Mouse (Mus musculus) frontal cortex, postnatal 25 days (tissue): ENCODE measurements around the gene Cct3.
"Not testable (repeated sequence)": the region's sequence is repeated elsewhere in the genome, so short reads cannot be mapped to it uniquely, and the experiment has no call there.

Experiments used
- DNase-seq, 2 experiments: peaks; one replicate each; pipeline ENCODE4 v3.0.0; 2022; ENCODE audit warnings: low spot score in 2 of 2

Gene Cct3

DNA sequence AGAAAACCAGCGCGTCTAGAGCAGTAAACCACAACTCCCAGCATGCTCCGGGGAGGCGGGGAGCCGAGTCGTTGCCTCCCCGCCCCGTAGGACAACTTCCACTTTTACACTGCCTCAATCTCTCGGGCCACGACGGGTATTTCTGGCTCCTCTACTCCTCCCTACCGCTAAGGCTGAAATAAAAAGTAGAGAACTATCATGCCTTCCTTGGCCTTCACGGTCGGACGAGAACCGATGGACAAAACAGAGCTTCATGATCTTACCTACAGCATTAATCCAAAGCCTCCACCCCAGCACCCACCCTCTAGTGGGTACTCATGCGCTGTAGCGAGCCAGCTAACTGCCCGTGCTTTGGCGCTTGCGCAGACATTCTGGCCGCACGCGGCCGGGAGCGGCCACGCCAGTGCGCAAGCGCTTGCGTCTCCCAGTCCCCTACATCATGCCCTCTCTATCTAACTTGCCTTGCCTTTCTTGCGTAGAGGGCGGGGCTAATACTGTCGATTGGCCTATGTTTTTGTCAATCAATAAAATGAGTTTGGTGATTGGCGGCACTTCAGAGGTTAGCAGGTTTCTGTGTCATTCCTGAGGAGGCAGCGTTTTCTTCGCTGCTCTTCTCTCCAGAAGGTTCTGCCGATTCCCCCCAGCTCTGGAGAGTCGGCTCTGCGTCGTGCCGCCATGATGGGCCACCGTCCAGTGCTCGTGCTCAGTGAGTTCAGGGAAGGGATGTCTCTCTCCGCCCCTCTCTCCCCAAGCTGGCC is at the start of gene Cct3, which contains the start of gene Tsacc:
Gene Cct3 (plus strand): TSS at position 556 of the 758 bp plus-strand sequence.
Gene Tsacc (minus strand): TSS at position 439 of the 758 bp plus-strand sequence.
- peak; percentile 82 to 91 for DNase-seq

- no peak for DNase-seq
Observed at GRCm38 (mm10) chr3:88247666-88248065, 49.2 kb upstream of the Cct3 start.

- no peak for DNase-seq
Observed at GRCm38 (mm10) chr3:88248406-88248805, 48.5 kb upstream of the Cct3 start.

DNA sequence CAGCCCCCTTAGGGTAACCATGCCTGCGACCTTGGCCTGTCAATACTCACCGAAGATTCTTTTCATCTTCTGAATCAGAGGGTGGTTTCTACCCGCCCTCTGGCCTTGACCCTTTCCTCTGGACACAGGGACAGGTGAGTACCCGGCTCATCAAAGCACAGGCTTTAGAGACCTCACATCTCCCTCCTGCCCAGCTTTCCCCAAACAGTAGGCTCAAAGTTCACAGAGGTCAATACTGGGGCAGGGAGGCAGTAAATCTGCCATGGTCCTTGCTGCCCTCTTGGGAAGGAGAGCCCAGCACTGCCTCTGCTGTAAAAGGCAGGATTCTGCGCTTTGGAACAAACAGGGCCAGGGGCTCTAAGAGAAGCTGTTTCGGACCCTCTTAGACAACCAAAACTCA is 44.2 kb upstream of the Cct3 start:
- no peak for DNase-seq

DNA sequence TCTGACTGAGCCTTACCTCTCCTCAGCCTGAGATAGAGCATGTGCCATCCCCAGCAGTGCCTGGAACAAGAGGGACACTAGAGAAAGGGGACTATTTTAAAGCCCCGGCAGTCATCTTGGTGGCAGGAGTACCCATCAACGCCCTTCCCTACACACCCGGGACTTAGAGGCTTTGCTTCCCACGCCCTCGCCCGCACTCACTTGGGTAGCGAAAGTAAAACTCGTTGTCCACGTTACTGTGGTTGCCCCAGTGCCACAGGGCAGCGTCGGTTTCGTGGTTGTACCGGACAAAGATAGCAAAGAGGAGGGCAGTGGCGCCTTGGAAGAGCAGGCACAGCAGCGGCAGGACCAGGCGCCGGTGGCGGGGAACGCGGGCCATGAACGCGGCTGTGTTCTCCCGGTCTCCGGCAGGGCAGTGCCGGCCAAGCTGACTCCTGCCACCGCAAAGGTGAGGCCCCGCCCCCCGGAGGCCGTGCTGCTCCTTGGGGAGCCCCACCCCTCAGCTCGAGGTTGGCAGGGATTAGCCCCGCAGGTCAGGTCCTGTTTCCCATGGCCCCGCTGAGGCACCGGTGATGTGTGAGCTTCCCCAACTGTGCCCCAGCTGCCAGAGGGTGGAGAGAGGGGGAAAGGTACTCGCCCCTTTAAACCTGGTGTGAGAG is 42.5 kb upstream of the Cct3 start, which contains the start of gene Rhbg:
Gene Rhbg (minus strand): TSS at position 442 of the 659 bp plus-strand sequence.
- DNase-seq = no peak

DNA sequence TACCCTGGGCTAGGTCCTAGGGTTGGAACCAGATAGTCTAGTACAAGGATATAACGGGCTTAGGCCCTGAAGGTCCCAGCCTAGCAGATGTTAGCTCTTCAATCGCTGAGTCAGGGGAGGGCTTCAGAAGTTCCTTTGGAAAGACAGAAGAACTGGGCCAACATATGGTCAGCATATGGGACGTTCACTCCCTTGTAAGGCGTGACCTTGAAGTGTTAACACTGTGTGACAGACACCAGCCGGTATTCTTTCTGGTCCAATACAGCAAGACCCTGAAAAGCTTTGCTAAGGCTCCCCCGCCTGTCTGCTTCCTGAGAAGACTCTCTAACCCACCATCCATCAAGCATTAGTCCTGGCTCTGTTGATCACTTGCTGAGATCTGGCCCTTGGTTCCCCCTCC is 41.0 kb upstream of the Cct3 start:
- DNase-seq = no peak

- no peak for DNase-seq
Observed at GRCm38 (mm10) chr3:88256382-88256781, 40.5 kb upstream of the Cct3 start.

GRCm38 (mm10) chr3:88262346-88262745 is 34.6 kb upstream of the Cct3 start:
- no peak for DNase-seq

DNA sequence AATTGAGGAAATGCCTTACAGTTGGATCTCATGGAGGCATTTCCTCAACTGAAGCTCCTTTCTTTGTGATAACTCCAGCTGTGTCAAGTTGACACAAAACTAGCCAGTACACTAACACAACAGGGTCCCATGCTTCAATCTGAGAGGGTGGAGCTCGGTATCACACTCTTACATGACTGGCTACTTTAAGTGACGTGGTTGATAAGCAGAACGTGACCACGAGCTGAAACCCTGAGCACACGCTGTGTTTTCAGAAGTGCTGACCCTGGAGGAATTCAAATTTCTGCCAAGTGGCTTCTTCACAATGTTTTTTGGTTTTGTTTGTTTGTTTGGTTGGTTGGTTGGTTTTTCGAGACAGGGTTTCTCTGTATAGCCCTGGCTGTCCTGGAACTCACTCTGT is 28.9 kb upstream of the Cct3 start:
- not testable (repeated sequence) for DNase-seq

DNA sequence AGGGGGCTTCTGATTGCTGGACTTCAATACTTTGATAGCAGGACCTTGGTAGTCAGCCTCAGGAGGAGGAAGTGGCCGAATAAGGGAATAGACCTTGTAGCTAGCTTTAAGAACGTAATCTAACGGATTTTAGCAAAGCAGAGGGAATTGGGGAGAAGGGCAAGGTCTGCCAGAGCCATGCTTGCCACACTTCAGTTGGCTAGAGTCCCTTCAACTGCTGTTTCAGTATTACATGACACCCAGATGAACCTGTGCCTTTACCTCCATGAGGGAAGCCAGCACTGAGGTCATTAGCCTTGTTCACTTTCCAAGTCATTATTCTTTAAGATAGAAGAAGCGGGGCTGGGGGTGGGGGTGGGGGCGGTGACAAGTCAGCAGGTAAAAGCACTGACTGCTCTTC is 27.9 kb upstream of the Cct3 start:
- no peak for DNase-seq

GRCm38 (mm10) chr3:88271298-88271697 is 25.6 kb upstream of the Cct3 start:
- not testable (repeated sequence) for DNase-seq

DNA sequence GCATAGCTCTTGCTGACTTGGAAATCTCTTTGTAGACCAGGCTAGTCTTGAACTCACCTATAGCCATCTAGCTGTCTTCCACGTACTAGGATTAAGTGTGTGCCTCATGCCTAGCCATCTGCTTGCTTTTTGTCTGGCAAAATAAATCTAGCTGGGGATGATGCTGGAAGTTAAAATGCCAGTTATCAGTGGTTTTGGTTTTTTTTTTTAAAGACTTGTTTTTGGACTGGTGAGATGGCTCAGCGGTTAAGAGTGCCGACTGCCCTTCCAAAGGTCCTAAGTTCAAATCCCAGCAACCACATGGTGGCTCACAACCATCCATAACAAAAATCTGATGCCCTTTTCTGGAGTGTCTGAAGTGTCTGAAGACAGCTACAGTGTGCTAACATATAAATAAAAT is 25.1 kb upstream of the Cct3 start:
- no peak for DNase-seq

GRCm38 (mm10) chr3:88274002-88274401 is 22.9 kb upstream of the Cct3 start:
- DNase-seq = no peak

GRCm38 (mm10) chr3:88276121-88276520 is 20.8 kb upstream of the Cct3 start:
- DNase-seq = no peak

- DNase-seq = no peak
Observed at GRCm38 (mm10) chr3:88276529-88277143, 20.3 kb upstream of the Cct3 start.

- DNase-seq = no peak
Observed at GRCm38 (mm10) chr3:88280035-88280434, 16.9 kb upstream of the Cct3 start.

DNA sequence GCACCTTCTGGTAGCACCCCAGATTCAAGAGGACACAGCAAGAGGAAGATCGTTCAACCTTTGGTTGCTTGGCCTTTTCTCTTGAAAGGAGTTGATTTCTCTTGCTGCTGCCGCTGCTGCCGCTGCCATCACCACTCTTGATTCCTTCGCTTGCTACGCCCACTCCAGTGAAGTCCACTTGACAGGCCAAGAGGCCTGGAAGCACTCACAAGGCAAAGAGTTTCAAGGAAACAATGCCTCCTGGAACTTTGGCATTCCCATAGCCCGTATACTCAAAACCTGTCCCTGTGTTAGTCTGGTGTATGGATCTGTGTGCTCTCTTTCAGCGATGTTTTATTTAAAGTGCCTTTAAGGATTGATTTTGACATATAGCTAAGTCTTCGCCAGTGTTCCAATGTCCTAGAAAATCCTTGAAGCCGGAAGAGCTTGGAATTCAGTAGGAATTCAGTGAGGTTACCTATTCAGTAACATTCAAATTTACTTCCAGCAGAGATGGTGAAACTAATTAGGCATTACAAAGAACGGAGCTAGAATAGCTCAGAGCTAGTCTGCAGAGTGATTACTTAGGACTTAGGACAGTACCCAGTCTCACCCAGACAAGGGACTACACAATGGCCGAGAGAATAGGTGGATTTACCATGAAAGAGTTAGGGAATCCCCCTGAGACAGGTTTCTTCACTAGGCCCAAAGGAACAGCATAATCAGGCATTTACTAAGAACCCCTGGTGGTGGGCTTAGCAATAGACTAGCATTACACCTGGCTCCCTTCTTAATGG is 15.6 kb upstream of the Cct3 start:
- not testable (repeated sequence) for DNase-seq

DNA sequence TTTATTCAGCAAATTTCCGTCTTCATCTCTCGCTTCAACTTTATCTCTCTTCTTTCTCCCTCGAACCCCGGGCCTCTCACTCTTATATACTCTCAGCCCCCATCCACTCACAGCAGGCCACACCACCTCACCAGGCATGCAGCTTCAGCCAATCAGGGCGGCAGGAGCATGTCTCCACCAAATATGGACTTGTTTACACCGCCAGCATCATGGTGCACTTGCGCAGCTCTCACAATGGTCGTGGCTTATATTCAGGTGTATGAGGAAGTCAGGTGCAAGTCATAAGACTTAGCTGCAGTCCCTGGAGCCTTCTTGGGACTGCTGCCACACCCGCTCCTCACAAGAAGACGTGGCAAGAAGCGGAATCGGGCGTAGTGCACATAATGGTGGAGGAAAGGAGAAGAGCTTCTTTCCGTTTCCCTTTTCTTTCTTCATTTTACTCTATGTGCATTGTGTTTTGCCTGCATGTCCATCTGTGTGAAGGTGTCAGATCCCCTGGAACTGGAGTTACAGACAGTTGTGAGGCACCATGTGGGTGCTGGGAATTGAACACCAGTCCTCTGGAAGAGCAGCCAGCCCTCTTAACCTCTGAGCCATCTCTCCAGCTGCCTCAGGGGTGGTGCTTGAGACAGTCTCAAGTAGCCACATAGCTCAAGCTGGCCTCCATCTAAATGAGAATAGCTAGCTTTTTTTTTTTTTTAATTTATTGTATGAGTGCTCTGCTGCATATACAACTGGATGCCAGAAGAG is 11.9 kb upstream of the Cct3 start:
- DNase-seq = not testable (repeated sequence)

DNA sequence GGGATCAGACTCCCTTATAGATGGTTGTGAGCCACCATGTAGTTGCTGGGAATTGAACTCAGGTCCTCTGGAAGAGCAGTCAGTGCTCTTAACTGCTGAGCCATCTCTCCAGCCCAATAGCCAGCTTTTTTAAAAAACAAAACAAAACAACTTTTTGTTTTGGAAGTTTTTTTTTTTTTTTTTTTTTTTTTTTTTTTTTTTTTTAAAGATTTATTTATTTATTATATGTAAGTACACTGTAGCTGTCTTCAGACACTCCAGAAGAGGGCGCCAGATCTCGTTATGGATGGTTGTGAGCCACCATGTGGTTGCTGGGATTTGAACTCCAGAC is 11.4 kb upstream of the Cct3 start:
- DNase-seq = not testable (repeated sequence)

- no peak for DNase-seq
Observed at GRCm38 (mm10) chr3:88287110-88287509, 9.8 kb upstream of the Cct3 start, which contains the start of gene Gm38392. TSS of gene Gm38392 (minus strand) at chr3:88287210.

DNA sequence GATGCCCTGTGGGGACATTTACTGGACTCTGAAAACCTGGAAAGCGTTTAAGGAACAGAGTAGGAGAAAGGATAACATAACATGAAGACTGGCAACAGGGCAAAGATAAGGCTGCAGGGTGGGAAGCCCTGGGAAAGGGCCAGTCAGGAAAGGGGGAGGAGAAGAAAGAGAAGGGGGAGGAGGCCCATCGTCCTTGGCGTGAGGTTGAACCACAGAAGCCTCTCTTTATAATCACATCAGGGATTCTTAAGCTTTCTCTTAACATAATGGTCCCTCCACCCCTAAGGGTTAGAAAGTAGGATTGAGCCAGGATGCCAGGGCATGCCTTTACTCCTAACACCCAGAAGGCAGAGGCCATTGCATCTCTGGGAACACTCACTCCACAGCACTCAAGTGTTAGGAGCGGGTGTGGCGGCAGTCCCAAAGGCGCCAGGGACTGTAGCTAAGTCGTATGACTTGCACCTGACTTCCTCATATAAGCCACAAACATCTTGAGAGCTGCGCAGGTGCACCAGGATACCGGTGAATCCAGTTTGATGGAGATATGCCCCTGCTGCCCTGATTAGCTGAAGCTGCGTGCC is 8.7 kb upstream of the Cct3 start:
- DNase-seq = not testable (repeated sequence)
